Mouse (Mus musculus): Measurements from ENCODE around the gene Aes. TPM values are rescaled to one million over a fixed set of nuclear protein-coding genes. Genes with fewer than 3 reads are reported as not detected.

Aes gene
- polyA plus RNA-seq, 1 experiment from 2014 or later = 598 TPM

DNA sequence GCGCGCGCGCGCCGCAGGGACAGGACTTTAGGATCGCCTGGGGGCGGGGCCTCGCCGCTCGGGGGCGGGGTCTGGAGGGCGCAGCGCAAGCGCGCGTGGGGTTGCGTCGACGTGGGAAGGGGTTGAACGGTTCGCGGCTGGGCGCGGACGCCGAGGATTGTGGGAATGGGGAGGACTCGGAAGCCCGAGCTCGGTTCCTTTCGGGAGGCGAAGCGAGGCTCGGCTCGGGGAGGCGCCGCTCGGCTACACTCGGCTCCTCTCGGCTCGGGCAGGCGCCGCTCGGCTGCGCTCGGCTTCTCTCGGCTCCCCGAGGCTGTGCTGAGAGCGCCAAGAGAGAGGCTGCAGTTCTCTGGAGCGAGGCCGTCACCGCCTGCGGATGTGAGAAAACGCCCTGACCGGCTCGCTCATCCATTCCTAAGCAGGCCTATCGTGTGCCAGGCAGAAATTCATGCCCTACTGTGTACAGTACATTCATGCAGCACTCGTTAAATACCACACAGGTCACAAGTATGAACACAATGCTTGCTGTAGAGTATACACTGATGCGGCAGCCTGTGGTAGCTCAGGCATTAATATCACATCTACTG, 14.0 kb upstream of the Aes start, which contains the start of gene Gna11:
TSS of gene Gna11 (minus strand) at position 30 of the 587 bp plus-strand sequence.
- WGBS = 2% methylated on average over 56 of the region's 59 CpGs

DNA sequence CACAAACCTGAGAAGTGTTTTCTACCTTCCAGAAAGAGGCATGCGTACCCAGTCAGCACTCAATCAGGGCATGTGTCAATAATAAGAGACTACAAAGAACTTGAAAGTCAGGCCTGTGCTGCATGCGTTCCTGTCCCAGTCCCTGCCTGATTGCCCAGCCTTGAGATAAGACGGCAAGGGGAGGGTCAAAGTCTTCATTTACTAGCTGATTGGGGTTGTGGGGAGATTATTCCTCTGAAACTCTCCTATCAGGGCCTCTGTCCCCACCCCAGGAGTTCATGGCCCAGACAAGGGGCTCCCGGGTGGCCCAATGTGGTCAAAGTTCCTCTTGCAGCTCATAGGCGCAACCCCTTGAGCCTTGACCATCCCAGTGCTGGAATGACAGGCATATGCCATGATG, 13.0 kb upstream of the Aes start:
- Histone ChIP-seq H3K9me3 (ENCODE audit: control insufficient read depth, low read length) (no peaks in the 10 kb centered on the region), H3K36me3 (ENCODE audit: control insufficient read depth, insufficient read depth, low read length) (no peaks in the 10 kb centered on the region), H3K9ac (ENCODE audit: low read length) (peak overlapping the region; percentile 40), H3K4me1 (ENCODE audit: control insufficient read depth in 2 of 2, insufficient read depth in 2 of 2, low read length in 2 of 2) (peaks cover 20 to 33% of the 10 kb centered on the region in 2 experiments), H3K27me3 (ENCODE audit: control insufficient read depth, insufficient read depth, low read length) (no peaks in the 10 kb centered on the region), H3K4me3 (ENCODE audit: control insufficient read depth in 1 of 2, insufficient read depth in 1 of 2, low read depth in 1 of 2, low read length in 2 of 2) (no peak overlapping the region), H3K4me2 (ENCODE audit: low read length) (no peak overlapping the region), H3K27ac (replicated peaks in 1 of 2; ENCODE audit: control insufficient read depth in 1 of 2, insufficient read depth in 1 of 2, low read depth in 2 of 2, low read length in 2 of 2) (no peak overlapping the region)
- WGBS = 57% methylated on average over 5 of the region's 5 CpGs
- ATAC-seq (ENCODE audit: insufficient number of reproducible peaks, insufficient read depth, low FRiP score, low read depth) = no peak

More for the DNA sequence above, 14.0 kb upstream of the Aes start, which contains the start of gene Gna11:
- Histone ChIP-seq H3K9me3 (ENCODE audit: control insufficient read depth, low read length) (no peaks in the 10 kb centered on the region), H3K4me2 (ENCODE audit: low read length) (peak within 1 kb of the TSS; percentile 98), H3K27ac (replicated peaks in 1 of 2; ENCODE audit: control insufficient read depth in 1 of 2, insufficient read depth in 1 of 2, low read depth in 2 of 2, low read length in 2 of 2) (peak within 1 kb of the TSS; percentile 58 to 75), H3K36me3 (ENCODE audit: control insufficient read depth, insufficient read depth, low read length) (no peaks in the 10 kb centered on the region), H3K9ac (ENCODE audit: low read length) (peak within 1 kb of the TSS; percentile 93), H3K27me3 (ENCODE audit: control insufficient read depth, insufficient read depth, low read length) (no peaks in the 10 kb centered on the region), H3K4me3 (ENCODE audit: control insufficient read depth in 1 of 2, insufficient read depth in 1 of 2, low read depth in 1 of 2, low read length in 2 of 2) (peak within 1 kb of the TSS; percentile 80 to 97), H3K4me1 (ENCODE audit: control insufficient read depth in 2 of 2, insufficient read depth in 2 of 2, low read length in 2 of 2) (peaks cover 20 to 34% of the 10 kb centered on the region in 2 experiments)
- ATAC-seq (ENCODE audit: insufficient number of reproducible peaks, insufficient read depth, low FRiP score, low read depth) = peak; percentile 96

DNA sequence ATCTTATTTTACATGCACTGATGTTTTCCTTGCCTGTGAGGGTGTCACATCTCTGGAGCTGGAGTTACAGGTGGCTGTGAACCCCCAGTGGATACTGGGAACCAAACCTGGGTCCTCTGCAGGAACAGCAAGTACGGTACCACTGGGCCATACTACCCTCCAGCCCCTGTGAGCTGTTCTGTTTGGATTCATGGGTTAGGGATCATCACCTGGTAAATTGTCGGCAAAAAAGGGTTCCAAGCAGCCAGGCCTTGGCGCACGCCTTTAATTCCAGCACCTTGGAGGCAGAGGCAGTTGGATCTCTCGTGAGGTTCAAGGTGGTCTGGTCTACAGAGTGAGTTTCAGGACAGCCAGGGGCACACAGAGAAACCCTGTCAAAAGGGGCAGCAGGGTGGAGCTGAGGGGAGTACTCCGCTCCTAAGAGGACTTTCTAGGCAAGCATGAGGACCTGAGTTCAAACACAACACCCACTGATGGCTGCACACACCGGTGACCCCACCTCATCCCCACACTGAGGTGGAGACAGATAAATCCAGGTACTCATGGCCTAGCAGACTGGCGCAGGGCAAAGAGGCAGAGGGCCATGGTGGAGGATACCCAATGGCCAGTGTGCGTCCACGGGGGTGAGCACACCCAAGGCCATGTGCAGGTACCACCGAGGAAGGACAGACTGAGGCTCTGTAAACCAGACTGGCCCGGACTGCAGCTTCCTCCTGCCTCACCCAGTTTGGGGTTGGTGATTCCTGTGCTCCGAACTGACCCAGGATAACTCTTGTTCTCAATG, 12.3 kb upstream of the Aes start:
- 88% methylated on average over 13 of the region's 13 CpGs for WGBS
- no peak overlapping the region for H3K4me2 ChIP-seq (ENCODE audit: low read length)
- H3K9me3 ChIP-seq (ENCODE audit: control insufficient read depth, low read length) = no peaks in the 10 kb centered on the region
- H3K27me3 ChIP-seq (ENCODE audit: control insufficient read depth, insufficient read depth, low read length) = no peaks in the 10 kb centered on the region
- H3K4me3 ChIP-seq (ENCODE audit: control insufficient read depth in 1 of 2, insufficient read depth in 1 of 2, low read depth in 1 of 2, low read length in 2 of 2) = no peak overlapping the region
- peaks cover 18 to 27% of the 10 kb centered on the region in 2 experiments for H3K4me1 ChIP-seq (ENCODE audit: control insufficient read depth in 2 of 2, insufficient read depth in 2 of 2, low read length in 2 of 2)
- ATAC-seq (ENCODE audit: insufficient number of reproducible peaks, insufficient read depth, low FRiP score, low read depth) = no peak
- H3K27ac ChIP-seq (replicated peaks in 1 of 2; ENCODE audit: control insufficient read depth in 1 of 2, insufficient read depth in 1 of 2, low read depth in 2 of 2, low read length in 2 of 2) = no peak overlapping the region
- H3K9ac ChIP-seq (ENCODE audit: low read length) = peak overlapping the region; percentile 40; the same call in 1 of the 2 replicates
- H3K36me3 ChIP-seq (ENCODE audit: control insufficient read depth, insufficient read depth, low read length) = no peaks in the 10 kb centered on the region

DNA sequence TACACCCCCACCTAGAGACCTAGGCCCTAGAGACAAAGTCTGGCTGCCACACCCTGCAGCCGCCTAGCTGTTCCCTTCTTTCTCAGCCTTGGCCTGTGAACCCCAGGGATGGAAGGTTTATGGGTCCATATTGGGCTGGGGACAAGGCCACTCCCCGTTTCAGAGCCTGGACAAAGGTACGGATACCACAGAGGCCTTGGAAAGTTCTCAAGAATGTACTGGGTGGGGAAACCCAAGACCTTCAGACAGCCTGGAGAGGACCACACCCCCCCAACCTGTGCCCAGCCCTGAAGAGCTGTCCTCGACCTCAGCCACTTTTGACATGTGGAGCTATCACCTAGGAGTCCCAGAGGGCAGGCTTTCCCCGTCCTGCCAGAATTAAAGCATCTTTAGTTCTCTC, 10.3 kb upstream of the Aes start:
- Histone ChIP-seq H3K4me1 (ENCODE audit: control insufficient read depth in 2 of 2, insufficient read depth in 2 of 2, low read length in 2 of 2) (peaks cover 4 to 8% of the 10 kb centered on the region in 2 experiments), H3K9me3 (ENCODE audit: control insufficient read depth, low read length) (no peaks in the 10 kb centered on the region), H3K36me3 (ENCODE audit: control insufficient read depth, insufficient read depth, low read length) (no peaks in the 10 kb centered on the region), H3K27me3 (ENCODE audit: control insufficient read depth, insufficient read depth, low read length) (no peaks in the 10 kb centered on the region), H3K4me3 (ENCODE audit: control insufficient read depth in 1 of 2, insufficient read depth in 1 of 2, low read depth in 1 of 2, low read length in 2 of 2) (no peak overlapping the region), H3K4me2 (ENCODE audit: low read length) (no peak overlapping the region), H3K27ac (replicated peaks in 1 of 2; ENCODE audit: control insufficient read depth in 1 of 2, insufficient read depth in 1 of 2, low read depth in 2 of 2, low read length in 2 of 2) (no peak overlapping the region), H3K9ac (ENCODE audit: low read length) (no peak overlapping the region)
- WGBS = 70% methylated on average over 5 of the region's 5 CpGs
- ATAC-seq (ENCODE audit: insufficient number of reproducible peaks, insufficient read depth, low FRiP score, low read depth) = no peak

DNA sequence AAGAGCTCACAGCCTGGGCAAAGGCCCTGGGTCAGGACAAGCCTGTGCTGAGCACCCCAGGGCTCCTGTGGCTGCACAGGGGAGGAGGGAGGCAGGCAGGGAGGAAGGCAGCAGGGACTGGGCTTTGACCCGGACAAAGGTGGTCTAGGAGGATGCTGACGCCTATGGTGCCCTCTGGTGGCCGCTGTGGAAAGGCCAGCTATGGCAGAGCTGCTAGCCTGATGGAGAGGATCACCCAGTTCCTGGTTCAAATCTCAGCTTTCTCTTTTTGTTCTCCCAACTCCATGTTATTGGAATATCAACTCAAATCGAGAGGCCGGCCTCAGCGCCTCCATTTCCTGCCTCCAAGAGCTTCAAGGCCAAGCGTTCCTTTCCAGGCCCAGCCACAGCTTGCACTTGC, 9.0 kb upstream of the Aes start:
- no peaks in the 10 kb centered on the region for H3K9me3 ChIP-seq (ENCODE audit: control insufficient read depth, low read length)
- H3K27me3 ChIP-seq (ENCODE audit: control insufficient read depth, insufficient read depth, low read length) = no peaks in the 10 kb centered on the region
- WGBS = 10% methylated on average over 7 of the region's 7 CpGs
- no peaks in the 10 kb centered on the region for H3K36me3 ChIP-seq (ENCODE audit: control insufficient read depth, insufficient read depth, low read length)
- no peak overlapping the region for H3K9ac ChIP-seq (ENCODE audit: low read length)
- ATAC-seq (ENCODE audit: insufficient number of reproducible peaks, insufficient read depth, low FRiP score, low read depth) = no peak
- H3K27ac ChIP-seq (replicated peaks in 1 of 2; ENCODE audit: control insufficient read depth in 1 of 2, insufficient read depth in 1 of 2, low read depth in 2 of 2, low read length in 2 of 2) = no peak overlapping the region
- H3K4me3 ChIP-seq (ENCODE audit: control insufficient read depth in 1 of 2, insufficient read depth in 1 of 2, low read depth in 1 of 2, low read length in 2 of 2) = no peak overlapping the region
- H3K4me1 ChIP-seq (ENCODE audit: control insufficient read depth in 2 of 2, insufficient read depth in 2 of 2, low read length in 2 of 2) = peaks cover 2 to 3% of the 10 kb centered on the region in 2 experiments; a peak in 1 of 4 replicates
- no peak overlapping the region for H3K4me2 ChIP-seq (ENCODE audit: low read length)

DNA sequence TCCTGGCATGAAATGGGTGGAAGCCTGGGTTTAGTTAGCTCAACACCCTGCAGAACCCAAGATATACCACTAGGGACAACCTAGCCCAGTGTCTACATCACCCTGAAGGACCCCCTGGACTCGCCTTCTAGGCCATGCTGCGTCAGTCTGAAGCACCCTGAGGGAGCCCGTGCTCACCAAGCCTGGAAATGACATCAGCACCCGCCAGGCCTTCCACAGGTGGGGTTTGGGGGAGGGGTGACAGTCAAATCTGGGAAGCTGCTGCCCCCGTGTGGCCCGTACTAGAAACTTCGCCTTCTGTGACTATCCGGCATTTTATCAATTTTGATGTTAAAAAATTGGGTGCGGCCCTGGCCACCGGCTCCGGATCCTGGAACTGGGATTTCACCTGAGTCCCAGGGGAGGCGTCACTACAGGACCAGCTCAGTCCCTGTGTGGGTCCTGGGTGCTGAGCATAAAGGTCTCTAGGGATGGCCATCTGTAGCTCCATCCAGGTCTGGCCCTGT, 7.6 kb upstream of the Aes start:
- H3K4me3 ChIP-seq (ENCODE audit: control insufficient read depth in 1 of 2, insufficient read depth in 1 of 2, low read depth in 1 of 2, low read length in 2 of 2) = no peak overlapping the region
- H3K4me1 ChIP-seq (ENCODE audit: control insufficient read depth in 2 of 2, insufficient read depth in 2 of 2, low read length in 2 of 2) = peaks cover 0 to 2% of the 10 kb centered on the region in 2 experiments; a peak in 1 of 4 replicates
- no peaks in the 10 kb centered on the region for H3K36me3 ChIP-seq (ENCODE audit: control insufficient read depth, insufficient read depth, low read length)
- no peak overlapping the region for H3K4me2 ChIP-seq (ENCODE audit: low read length)
- peak; percentile 88 for ATAC-seq (ENCODE audit: insufficient number of reproducible peaks, insufficient read depth, low FRiP score, low read depth)
- H3K27ac ChIP-seq (replicated peaks in 1 of 2; ENCODE audit: control insufficient read depth in 1 of 2, insufficient read depth in 1 of 2, low read depth in 2 of 2, low read length in 2 of 2) = peak overlapping the region in 1 of 2 experiments; percentile 51; a peak in 1 of 4 replicates
- no peaks in the 10 kb centered on the region for H3K9me3 ChIP-seq (ENCODE audit: control insufficient read depth, low read length)
- peak overlapping the region; percentile 12; the same call in 1 of the 2 replicates for H3K9ac ChIP-seq (ENCODE audit: low read length)
- WGBS = 6% methylated on average over 12 of the region's 12 CpGs
- no peaks in the 10 kb centered on the region for H3K27me3 ChIP-seq (ENCODE audit: control insufficient read depth, insufficient read depth, low read length)

DNA sequence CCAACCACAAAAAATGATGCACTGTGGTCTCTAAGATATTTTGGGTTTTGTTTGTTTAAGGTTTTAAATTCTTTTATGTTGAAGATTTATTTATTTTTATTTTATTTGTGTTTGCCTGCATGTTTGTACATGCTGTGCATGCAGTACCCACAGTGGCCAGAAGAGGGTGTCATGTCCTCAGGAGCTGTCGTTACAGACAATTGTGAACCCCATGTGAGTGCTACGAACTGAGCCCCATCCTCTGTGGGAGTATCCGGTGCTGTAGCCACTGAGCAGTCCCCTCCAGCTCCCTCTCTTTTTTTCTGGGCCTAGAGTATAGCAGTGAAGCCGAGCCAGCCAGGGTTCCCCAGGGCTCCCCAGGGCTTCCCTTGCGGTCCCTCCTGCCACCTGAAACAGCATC, 6.1 kb upstream of the Aes start:
- H3K4me1 ChIP-seq (ENCODE audit: control insufficient read depth in 2 of 2, insufficient read depth in 2 of 2, low read length in 2 of 2) = peaks cover 0 to 2% of the 10 kb centered on the region in 2 experiments; a peak in 1 of 4 replicates

More for the DNA sequence above, 6.1 kb upstream of the Aes start:
- no peaks in the 10 kb centered on the region for H3K9me3 ChIP-seq (ENCODE audit: control insufficient read depth, low read length)
- ATAC-seq (ENCODE audit: insufficient number of reproducible peaks, insufficient read depth, low FRiP score, low read depth) = no peak
- WGBS = 86% methylated on average over 5 of the region's 5 CpGs
- H3K27me3 ChIP-seq (ENCODE audit: control insufficient read depth, insufficient read depth, low read length) = no peaks in the 10 kb centered on the region
- no peak overlapping the region for H3K4me2 ChIP-seq (ENCODE audit: low read length)
- H3K9ac ChIP-seq (ENCODE audit: low read length) = no peak overlapping the region
- H3K27ac ChIP-seq (replicated peaks in 1 of 2; ENCODE audit: control insufficient read depth in 1 of 2, insufficient read depth in 1 of 2, low read depth in 2 of 2, low read length in 2 of 2) = no peak overlapping the region
- no peak overlapping the region for H3K4me3 ChIP-seq (ENCODE audit: control insufficient read depth in 1 of 2, insufficient read depth in 1 of 2, low read depth in 1 of 2, low read length in 2 of 2)
- no peaks in the 10 kb centered on the region for H3K36me3 ChIP-seq (ENCODE audit: control insufficient read depth, insufficient read depth, low read length)

Data from heart, embryonic 14.5 days (tissue).